ENCODE assay signal across 1 mouse cellular context in the genomic region with DNA sequence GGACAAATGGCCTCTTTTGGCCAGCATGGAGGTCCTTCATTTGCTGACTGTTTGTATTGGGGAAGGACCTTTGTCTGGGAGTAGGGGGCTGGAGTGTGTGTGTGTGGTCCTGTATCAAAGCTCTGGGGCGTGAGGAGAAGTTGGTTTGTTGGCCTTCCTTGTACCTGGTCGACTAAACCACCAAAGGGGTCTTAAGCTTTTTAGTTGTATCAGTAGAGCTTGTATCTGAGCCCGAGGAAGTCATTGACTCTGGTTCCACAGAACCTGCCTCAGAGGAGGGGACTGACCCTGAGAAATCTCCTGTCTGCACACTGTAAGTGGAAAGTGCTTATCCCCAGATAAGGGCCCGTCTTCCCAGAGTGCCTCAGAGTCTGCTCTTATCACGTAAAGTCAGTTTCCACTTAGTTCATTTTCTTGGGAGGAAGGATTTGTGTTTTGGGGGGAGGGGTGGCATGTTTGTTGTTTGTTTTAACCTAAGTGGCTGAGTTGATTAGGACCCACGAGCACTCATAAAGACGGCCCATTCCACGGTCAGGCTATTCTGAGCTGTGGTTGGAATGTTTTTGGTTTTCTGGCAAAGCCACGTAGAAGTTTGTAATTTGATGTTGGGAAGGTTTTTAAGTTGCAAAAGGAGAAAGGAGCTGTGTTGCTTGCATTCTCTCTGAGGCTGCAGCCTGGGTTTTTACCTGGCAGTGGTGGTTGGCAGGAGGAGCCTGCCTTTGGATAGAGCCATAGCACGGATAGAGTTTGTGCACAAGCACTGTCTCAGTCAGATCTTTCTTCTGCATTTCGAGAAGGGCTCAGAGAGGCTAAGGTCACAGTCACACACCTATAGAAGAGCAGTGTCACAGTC.
A peak's percentile ranks its signal among the peaks of the same experiment; 100 is the strongest.
TF ChIP-seq lines count a peak whose summit lies in the region.

No protein-coding gene starts in this region.

TF ChIP-seq in MEL, 35 proteins besides CTCF, POLR2A, EP300 and RAD21 (continued from another document):
- TF ChIP-seq JUND (IDR thresholded peaks at IDR 0.05; ENCODE audit: low read depth, low read length) (no peak), TAL1 (IDR thresholded peaks at IDR 0.05; ENCODE audit: low read length) (peak; percentile 93), NRF1 (IDR thresholded peaks at IDR 0.05; ENCODE audit: insufficient read depth, low read depth, low read length, poor library complexity, severe bottlenecking) (no peak), TCF12 (IDR thresholded peaks at IDR 0.05; ENCODE audit: low read depth, low read length) (peak; percentile 99), ZNF384 (IDR thresholded peaks at IDR 0.05; ENCODE audit: low read depth, low read length) (no peak), MAX (IDR thresholded peaks at IDR 0.05; ENCODE audit: low read length) (no peak), POLR2AphosphoS2 (IDR thresholded peaks at IDR 0.05; ENCODE audit: low read length) (no peak), MAFK (IDR thresholded peaks at IDR 0.05; ENCODE audit: borderline replicate concordance, low read depth, low read length) (no peak; the same call in 1 of the 2 replicates), MAZ (IDR thresholded peaks at IDR 0.05; ENCODE audit: low read depth, low read length) (peak; percentile 68), CHD1 (IDR thresholded peaks at IDR 0.05; ENCODE audit: low read depth, low read length) (peak; percentile 95; the same call in 1 of the 2 replicates), ZC3H11A (IDR thresholded peaks at IDR 0.05; ENCODE audit: low read depth, low read length) (no peak), ZKSCAN1 (IDR thresholded peaks at IDR 0.05; ENCODE audit: low read depth, low read length) (0 out of 2 replicates have a peak, but pooled peaks have one; percentile 16), MEF2A (IDR thresholded peaks at IDR 0.05; ENCODE audit: extremely low read depth, insufficient replicate concordance, low read depth, low read length, poor library complexity, severe bottlenecking) (no peak), MYC (IDR thresholded peaks at IDR 0.05; ENCODE audit: low read depth, low read length) (peak; percentile 65; the same call in 1 of the 2 replicates), MYB (IDR thresholded peaks at IDR 0.05; ENCODE audit: low read depth, low read length) (peak; percentile 71), NELFE (IDR thresholded peaks at IDR 0.05; ENCODE audit: low read depth, low read length) (no peak; the same call in 1 of the 2 replicates), TBP (IDR thresholded peaks at IDR 0.05; ENCODE audit: low read depth, low read length) (peak; percentile 73), ETS1 (IDR thresholded peaks at IDR 0.05; ENCODE audit: low read depth, low read length) (peak; percentile 94), ELF1 (IDR thresholded peaks at IDR 0.05; ENCODE audit: low read depth, low read length) (0 out of 2 replicates have a peak, but pooled peaks have one; percentile 10), POLR2AphosphoS5 (IDR thresholded peaks at IDR 0.05; ENCODE audit: borderline replicate concordance, low read depth, low read length) (no peak), SMC3 (IDR thresholded peaks at IDR 0.05; ENCODE audit: low read depth, low read length) (no peak; the same call in 1 of the 2 replicates), E2F4 (IDR thresholded peaks at IDR 0.05; ENCODE audit: borderline replicate concordance, low read depth, low read length) (no peak), SIN3A (IDR thresholded peaks at IDR 0.05; ENCODE audit: low read length) (peak; percentile 87), GATA1 (IDR thresholded peaks at IDR 0.05; ENCODE audit: low read depth, low read length) (peak; percentile 99), GABPA (IDR thresholded peaks at IDR 0.05; ENCODE audit: low read depth, low read length) (0 out of 2 replicates have a peak, but pooled peaks have one; percentile 13), CHD2 (IDR thresholded peaks at IDR 0.05; ENCODE audit: low read length) (peak; percentile 75)
